Mouse (Mus musculus) left cerebral cortex, adult 8-10 months (tissue): ENCODE results near the gene Inpp5k. TPM values are rescaled to one million over a fixed set of nuclear protein-coding genes. Genes with fewer than 3 reads are reported as not detected.

Source experiments
- DNase-seq, 2 experiments: peaks; one replicate each; pipeline ENCODE4 v3.0.0; 2022; ENCODE audit warnings: low spot score in 2 of 2
- total RNA-seq, 4 experiments: library from RNA; stranded (reverse); gene quantifications; 2 replicates each; pipeline ENCODE4 v1.2.4; 2022

Inpp5k gene
- total RNA-seq, 4 experiments from 2014 or later = 41.3 to 43.5 (median 42.5) TPM

DNA sequence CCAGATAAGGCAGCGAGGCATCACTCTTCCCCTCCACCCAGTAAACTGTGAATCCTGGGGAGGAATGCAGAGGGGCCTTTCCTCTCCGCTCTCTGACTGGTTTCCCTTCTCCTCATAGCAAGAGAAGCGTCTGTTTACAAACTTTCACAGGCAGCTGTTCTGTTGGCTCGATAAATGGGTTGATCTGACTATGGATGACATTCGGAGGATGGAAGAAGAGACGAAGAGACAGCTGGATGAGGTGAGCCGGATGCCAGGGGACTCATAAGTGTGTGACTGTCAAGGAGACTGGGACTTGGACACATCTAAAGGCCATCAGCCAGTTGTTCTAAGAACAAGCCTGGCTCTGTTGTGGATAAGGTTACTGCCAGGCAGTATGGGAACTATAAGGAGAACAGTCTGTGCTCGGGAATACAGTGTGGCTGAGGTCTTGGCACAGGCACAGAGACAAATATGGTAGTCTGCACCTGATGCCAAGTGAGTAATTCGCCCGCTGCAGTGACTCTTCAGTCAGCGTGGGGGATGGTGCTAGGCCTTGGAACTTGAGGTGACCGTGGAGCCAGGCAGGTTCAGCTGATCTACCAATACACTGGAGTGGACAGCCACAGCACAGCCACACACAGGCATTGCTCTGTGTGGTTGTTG is 10.5 kb upstream of the Inpp5k start:
- DNase-seq = peak in 1 of 2 experiments; percentile 63

DNA sequence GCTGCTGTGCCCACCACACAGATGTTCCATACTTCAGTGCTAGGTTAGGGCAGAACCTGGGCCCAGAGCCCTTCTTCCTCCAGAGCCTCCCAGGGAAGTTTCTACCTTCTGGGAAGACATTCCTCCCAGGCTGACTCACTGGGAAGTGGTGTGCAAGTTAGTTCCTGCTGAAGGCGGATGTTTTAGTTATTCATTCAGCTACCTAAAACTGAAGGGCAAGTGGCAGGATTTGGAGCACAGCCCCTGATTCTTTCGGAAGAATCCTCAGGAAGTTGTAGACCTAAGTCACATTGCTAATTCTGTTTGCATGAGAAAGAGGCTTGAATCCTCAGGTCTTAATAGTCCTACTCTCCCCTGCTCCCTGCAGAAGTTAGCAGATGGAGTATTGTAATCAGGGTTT is 9.4 kb upstream of the Inpp5k start:
- no peak for DNase-seq

DNA sequence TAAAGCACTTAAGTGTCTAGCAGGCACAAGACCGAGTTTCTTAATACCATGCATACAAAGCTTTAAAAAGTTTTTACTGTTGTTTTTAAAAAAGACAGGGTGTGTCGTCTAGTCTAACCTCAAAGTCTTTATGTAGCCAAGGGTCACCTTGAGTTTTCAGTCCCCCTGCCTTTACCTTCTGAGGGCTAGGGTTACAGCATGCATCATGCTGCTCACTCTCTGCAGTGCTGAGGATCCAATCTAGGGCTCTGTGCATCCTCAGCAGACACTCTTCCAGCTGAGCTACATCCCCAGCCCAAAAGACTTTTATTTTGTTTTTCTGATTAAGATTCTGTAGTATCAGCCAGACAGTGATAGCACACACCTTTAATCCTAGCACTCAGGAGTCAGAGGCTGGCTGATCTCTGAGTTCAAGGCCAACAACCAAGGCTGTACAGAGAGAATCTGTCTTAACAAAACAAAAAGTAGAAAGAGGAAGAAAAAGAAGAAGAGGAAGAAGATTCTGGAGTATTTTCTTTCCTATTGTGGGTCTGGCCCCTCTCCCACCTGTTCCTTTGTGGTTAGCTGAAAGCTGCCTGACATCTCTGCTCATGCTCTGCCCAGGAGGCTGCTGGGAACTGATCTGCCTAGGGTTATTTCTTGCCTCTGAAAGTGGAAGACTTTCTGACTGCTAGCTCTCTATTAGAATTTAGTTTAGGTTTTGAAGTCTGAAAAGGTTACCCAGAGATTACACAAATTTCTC is 8.0 kb upstream of the Inpp5k start:
- no peak for DNase-seq

DNA sequence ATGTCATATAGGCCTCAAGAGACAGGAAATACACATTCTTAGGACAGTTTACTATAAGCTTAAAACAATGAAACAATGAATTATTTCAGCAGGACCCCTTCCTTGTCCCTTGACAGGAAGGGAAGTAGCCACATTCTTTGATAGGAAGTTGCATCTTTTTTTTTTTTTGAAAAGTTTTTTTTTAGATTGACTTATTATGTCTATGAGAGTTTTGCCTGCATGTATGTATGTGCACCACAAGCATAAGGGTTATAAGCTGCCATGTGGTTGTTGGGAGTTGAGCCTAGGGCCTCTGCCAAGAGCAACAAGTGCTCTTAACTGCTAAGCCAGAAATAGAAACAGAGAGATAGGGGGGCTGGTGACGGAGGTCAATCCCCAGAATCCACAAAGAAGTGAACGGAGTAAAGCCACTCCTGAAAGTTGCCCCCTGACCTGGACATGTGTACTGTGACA is 6.7 kb upstream of the Inpp5k start:
- no peak for DNase-seq

DNA sequence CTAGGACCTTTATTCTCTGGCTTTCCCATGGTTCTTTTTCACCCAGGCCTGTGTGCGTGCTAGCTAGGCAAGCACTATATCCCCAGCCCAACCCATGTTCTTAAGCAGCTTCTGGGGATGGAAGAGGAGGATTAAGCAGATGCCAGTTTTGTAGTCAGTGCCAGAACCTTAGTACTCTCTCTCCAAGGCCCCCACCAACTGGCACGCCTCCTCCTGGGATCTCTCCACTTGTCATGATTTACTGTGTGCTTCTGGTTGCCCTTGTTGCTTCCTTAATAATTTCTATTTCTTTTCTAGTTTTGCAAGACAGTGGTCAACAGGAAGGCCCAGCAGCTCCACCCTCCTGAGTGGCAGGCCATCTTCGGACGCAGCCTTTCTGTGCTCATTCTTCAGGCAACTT is 5.0 kb upstream of the Inpp5k start:
- DNase-seq = no peak

DNA sequence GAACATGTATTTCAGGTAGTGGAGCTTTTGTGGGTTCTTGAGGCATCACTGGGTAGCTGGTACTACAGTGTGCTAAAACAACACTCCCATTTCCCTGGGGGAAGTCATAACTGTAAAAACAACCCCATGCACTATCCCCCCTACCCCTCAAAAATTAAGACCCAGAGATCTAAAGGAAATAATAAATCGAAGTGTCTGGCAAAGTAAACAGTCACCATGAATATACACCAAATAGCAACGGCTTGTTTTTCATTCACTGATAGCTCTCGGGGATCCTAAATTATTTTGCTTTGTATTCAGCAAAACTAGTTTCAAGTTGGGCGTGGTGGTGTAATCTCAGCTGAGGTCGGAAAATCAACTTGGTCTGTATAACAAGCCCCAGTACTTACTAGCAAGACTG is 690 bp upstream of the Inpp5k start:
- DNase-seq = no peak

DNA sequence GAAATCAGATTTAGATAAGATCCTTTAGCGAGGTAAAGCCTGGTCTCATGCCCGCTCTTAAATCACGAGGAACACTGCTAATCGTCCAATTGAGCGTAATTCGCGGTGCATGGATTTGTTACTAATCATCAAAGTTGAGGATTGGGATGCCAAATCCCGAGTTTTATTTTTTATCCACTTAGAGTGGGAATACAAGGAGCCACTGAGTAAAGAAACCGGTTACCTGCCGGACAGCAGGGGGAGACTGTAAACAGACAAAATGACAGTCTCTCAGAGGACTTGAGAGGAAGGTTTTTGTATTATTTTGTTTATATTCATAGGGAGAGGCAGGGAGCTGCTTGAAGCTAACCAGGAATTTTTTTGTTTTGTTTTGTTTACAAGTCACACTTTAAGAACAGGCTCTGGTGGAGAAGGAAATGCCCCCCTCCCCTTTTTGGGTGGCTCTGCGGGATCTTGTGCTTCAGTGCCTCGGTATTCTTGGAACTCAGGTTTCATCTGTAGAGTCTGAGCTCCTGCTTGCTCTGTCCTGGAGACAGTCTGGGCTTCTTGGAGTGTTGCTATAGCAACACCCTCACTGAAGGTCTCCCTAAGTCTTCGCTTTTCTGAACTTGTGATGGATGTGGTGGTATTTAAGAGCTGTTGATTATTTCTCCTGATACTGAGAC is 905 bp downstream of the Inpp5k start:
- DNase-seq = no peak

DNA sequence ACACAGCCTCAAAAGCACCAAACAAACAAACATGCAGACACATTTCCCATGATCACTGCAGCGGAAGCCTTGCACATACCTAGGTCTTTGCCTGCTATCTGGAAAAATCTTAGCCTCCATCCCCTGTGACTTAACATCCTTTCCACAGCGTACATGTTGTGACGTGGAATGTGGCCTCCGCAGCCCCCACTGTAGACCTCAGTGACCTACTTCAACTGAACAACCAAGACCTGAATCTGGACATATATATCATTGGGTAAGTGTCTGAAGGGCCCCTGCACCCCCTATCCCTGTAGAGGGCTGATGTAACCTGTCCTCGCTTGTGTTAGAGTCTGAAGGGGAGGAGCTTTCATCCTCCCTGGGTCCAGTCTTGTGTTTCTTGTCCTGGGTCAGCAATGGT is 2.1 kb downstream of the Inpp5k start:
- DNase-seq = no peak

DNA sequence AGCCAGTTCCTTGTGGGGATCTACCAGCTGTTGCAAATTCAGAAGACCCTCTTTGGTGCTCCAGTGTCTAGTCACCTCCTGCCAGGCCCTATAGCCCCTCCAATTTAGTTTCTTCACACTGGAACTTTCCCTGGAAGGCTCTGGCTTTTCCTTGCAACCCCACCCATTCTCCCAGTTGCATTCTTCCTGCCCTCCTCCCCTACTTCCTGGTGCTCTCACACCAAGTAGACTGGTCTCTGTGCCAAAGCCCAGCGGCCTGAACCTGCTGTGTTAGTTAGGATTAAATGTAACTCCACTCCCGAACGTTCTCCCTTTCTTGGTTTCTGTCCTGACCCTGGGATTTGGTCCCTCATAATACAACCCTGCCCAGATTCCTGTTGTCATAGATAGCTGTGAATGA is 4.0 kb downstream of the Inpp5k start:
- DNase-seq = no peak

DNA sequence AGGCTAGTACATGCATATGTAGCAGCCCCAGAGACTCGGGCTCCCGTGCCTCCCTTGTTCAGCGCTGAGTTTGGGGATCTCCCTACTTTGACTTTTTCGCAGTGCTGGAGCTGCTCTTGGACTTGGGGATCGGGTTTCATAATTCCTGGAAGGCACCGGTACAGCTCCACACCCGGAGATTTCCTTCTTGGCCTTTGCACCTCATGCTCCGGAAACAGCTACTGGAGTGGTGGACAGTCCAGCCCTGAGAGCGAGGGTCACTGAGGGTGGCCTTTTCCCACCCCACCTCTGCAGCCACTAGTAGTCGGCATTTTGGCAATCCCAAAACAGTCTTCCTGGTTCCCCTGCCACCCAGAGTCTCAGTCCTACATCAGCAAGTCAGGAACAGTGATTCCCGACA is 4.5 kb downstream of the Inpp5k start:
- DNase-seq = no peak

DNA sequence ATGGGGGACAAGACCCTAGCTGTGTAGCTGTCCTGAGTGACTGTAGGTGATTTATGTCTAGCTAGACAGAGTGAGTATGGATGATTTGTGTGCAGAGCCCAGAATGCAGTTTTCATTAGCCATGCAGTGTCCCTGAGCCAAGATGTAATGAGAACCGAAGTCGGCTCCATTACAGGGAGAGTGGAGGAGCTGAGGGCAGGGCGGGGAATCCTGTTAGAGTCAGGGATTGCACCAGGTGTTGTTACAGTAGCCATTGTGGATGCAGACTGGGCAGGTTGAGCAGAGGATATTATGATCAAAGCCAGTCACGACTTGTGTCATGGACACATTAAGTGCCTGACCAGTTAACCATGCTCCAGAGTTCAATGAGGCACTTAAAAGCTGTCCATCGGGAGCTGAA is 12.5 kb downstream of the Inpp5k start:
- no peak for DNase-seq

DNA sequence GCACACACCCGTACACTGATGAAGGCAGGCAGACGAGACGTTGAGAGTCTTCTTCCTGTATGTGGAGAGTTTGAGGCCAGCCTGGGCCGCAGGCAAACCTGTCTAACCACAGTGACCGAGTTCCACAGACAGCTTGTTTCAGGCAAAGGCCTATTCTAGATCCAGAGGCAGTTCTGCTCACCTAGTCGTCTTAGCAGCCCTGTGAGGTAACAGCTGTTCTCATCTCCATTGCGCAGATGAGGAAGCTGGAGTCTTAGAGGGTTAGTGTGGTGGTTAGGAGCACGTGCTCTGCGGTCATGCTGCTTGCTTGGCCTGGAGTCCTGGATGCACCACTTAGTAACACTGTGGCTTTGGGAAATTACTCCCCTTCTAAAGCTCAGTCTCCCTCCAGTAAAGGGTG is 13.9 kb downstream of the Inpp5k start:
- DNase-seq = no peak

DNA sequence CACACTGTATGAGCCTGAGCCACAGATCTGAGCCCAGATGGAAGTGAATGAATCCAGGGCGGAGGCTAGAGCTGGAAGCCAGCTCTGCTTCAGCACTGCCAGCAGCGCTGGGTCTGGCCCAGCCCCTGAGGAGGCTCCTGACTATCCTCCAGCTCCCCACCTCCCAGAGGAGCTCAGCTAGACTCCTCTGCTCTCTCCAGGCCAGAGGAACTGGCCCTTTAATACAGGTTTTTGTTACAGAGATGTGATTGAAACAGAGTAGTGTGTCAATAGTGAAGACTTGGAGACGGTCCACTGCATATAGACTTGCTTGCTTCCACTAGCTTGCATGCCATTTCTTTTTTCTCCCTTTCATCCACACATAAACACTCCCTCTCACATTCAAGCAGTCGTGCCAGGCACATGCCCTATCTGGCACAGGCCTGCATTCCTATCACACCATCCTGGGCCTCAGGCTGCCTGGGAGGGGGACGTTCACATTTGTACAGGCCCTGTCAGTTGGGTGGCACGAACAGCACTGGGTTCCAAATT is 17.0 kb downstream of the Inpp5k start:
- no peak for DNase-seq

DNA sequence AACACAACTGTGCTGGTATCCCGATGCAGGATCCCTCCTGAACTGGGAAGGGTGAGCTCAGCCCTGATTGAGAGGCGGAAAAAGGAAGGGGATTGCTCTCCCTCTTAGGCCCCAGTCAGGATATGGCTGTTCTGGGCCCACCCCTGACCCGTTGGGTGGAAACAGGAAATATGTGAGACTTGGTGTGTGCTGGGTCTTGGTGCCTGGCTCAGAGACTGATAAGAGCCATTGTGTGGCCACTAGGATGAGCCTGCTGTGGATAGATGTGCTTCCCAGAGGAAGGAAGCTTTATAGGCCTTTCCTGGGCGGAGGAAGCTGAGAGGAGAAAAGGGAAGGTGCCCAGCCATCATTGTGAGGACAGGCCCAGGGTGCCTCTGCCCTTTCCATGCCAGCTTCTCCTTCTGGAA is 18.4 kb downstream of the Inpp5k start:
- no peak for DNase-seq

DNA sequence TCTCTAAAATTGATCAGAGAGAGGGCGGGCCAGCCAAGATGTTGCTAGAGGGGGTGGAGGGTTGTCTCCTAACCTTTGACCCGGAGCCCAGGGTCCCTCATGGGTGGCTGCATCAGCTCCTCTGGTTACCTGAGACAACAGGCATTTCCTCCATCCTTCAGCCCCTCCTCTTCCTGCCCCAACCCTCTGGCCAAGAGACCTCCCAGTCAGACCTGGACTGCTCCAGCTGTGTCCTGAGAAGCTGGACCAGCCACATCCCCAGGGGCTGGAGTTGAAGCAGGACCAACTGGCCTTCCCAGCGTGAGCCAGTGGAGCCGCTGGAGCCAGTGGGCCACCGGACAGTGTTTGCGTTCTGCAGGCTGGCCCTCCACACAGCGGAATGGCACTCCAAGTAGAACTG is 19.5 kb downstream of the Inpp5k start, which contains the start of gene Myo1c:
Gene Myo1c (plus strand): TSS at position 194 of the 400 bp plus-strand sequence.
- no peak for DNase-seq

DNA sequence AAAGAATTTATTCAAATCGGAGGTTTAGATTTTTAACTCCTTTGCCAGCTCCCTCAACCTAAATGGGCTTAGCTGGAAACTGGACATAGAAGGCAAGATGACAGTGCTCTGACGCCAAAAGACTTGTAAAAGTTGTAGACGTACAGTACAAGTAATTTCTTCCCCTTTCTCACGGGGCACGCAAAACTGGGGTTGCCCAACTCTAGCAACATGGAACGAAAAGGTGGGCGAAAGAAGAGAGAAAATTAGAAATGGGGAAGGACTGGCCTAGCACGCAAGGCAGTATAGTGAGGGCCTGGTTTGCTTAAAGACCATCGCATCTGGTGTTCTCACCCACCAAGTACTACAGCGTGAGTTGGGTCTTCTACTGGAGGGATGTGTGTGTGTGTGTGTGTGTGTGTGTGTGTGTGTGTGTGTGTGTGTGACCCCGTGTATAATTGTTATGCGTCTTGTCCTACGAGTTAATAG is 20.2 kb downstream of the Inpp5k start:
- DNase-seq = no peak

DNA sequence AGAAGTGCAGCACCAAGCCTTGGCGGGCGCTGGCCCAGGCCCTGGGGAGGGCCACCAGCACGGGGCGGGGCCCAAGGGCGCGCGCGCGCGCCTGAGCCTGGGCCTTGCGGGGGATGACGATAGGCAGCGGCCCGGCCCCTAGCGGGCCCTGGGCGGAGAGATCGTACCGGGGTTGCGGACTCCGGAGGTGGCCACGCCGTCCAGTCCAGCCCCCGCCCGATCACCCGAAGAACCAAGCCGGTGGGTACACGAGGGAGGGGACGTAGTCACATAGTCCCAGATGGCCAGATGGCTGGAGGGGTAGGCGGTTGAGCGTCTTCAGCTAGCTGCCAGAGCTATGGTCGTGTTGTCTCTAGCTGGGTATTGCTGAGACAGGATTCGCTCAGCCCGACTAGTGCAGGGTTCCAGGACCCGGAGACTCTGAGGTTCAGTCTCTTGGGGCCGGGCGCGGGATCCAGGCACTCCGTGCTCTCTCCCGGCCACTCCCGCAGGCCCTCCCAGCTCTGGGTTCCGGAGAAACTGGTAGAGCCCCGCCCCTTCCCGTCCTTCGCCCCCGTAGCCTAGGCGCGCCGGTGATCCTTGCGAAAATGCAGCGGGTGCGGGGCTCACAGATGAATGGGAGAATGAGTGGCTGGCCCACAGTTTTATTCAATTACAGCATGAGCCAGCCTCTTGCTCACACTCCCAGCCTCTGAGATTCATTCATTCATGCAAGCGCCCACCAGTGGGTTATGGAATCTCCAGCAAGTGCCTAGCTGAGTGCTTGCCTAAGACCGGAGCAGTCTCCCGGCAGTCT is 20.8 kb downstream of the Inpp5k start:
- DNase-seq = peak; percentile 63 to 71

DNA sequence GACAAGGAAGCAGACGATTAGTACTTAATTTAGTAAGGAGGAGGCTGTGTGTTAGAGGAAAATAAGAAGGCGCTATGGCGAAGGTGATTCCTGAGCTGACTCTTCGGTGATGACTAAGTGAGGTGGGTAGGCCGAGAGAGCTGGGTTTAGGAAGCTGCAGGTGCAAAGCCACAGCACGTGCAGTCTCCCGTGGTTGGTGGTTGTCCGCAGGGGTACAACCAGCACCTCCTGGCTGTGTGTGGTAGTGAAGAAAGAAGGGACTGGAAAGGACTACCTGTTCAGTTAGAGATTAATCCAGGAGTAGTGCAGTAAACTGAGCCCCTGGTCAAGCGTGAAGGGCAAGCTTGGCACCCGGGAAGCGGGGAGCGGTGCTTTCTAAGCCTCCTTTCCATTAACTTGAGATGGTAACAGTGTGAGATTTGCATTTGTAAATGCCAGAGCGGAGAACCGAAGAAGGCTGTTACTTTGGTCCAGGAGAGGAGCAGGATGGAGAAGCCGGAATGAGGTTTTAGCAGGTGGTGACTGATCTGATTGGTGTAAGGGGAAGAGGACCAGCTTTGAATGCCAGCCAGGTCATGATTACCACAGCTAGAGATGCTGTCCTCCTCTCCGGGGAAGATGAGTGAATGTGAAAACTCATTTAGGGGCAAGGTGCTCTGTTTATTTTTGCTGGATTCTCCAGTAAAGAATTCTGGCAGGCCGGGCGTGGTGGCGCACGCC is 21.6 kb downstream of the Inpp5k start:
- peak in 1 of 2 experiments; percentile 43 for DNase-seq

DNA sequence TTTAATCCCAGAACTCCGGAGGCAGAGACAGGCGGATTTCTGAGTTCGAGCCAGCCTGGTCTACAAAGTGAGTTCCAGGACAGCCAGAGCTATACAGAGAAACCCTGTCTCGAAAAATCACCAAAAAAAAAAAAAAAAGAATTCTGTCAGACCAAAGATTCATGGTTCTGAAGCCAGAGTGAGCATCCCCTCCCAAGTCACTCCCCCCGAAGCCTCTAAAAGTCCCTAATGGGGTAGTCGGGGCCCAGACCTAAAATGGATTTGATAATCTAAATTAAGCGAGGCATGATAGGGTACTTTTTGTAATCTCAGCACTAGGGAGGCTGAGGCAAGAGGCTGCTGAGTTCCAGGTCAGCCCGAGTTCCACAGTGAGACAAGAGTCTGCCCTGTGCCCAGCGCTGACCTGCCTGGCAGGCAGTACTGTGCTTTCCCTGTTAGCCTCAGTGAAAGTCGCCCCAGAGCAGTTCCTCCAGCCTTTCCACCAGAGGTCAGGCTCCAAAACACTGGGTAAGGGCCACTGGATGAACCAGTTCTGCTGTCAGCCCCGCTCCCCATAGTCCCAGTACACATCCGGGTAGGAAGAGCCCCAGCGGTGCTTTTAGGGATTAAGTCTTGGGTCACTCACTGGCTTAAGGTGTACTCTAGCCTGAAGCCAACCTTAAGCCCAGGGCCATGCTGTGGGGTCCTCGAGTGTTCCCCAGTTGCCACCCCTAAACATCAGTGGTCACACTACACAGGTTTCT is 22.3 kb downstream of the Inpp5k start:
- DNase-seq = no peak
